Mouse (Mus musculus): Measurements from ENCODE around the gene Frmd4b. TPM values are rescaled to one million over a fixed set of nuclear protein-coding genes. Genes with fewer than 3 reads are reported as not detected.

Frmd4b gene
- total RNA-seq (2021) = 1 to 10 TPM; 5.8 to 9.8 TPM
- long read RNA-seq, experiment 1, partial matches to known transcripts = 0 of 1 reads
- long read RNA-seq, experiment 1, other reads (novel, unspliced or antisense) = 1 of 1 reads
- long read RNA-seq, experiment 2, partial matches to known transcripts = 2 of 6 reads
- long read RNA-seq, experiment 2, other reads (novel, unspliced or antisense) = 4 of 6 reads

- DNase-seq = peak; percentile 64
Observed at GRCm38 (mm10) chr6:97617266-97617743, at the start of gene Frmd4b. Frmd4b (minus strand) TSS chr6:97617541.

- no peak for DNase-seq
Observed at GRCm38 (mm10) chr6:97666417-97666816, 49.1 kb upstream of the Frmd4b start.

- no peak for DNase-seq
Observed at GRCm38 (mm10) chr6:97658921-97659320, 41.6 kb upstream of the Frmd4b start.

- DNase-seq = peak; percentile 9
Observed at GRCm38 (mm10) chr6:97655986-97656385, 38.6 kb upstream of the Frmd4b start.

GRCm38 (mm10) chr6:97647501-97647900, 30.2 kb upstream of the Frmd4b start:
- no peak for DNase-seq

- no peak for DNase-seq
Observed at GRCm38 (mm10) chr6:97623330-97623729, 6.0 kb upstream of the Frmd4b start.

- DNase-seq = no peak
Observed at GRCm38 (mm10) chr6:97622236-97622635, 4.9 kb upstream of the Frmd4b start.

- DNase-seq = no peak
Observed at GRCm38 (mm10) chr6:97617774-97618173, 433 bp upstream of the Frmd4b start.

- DNase-seq = peak; percentile 20
Observed at GRCm38 (mm10) chr6:97616658-97617265, 579 bp downstream of the Frmd4b start.

GRCm38 (mm10) chr6:97615901-97616461, 1.4 kb downstream of the Frmd4b start:
- peak; percentile 13 for DNase-seq

- no peak for DNase-seq
Observed at GRCm38 (mm10) chr6:97614179-97614578, 3.2 kb downstream of the Frmd4b start.

- DNase-seq = no peak
Observed at GRCm38 (mm10) chr6:97612861-97613260, 4.5 kb downstream of the Frmd4b start.

GRCm38 (mm10) chr6:97610051-97610450, 7.3 kb downstream of the Frmd4b start:
- DNase-seq = no peak

GRCm38 (mm10) chr6:97607646-97608045, 9.7 kb downstream of the Frmd4b start:
- DNase-seq = no peak

- DNase-seq = no peak
Observed at GRCm38 (mm10) chr6:97595218-97595617, 22.1 kb downstream of the Frmd4b start.

- DNase-seq = no peak
Observed at GRCm38 (mm10) chr6:97594589-97594988, 22.8 kb downstream of the Frmd4b start.

- no peak for DNase-seq
Observed at GRCm38 (mm10) chr6:97590230-97590629, 27.1 kb downstream of the Frmd4b start.

- no peak for DNase-seq
Observed at GRCm38 (mm10) chr6:97589581-97589980, 27.8 kb downstream of the Frmd4b start.

GRCm38 (mm10) chr6:97589031-97589430, 28.3 kb downstream of the Frmd4b start:
- no peak for DNase-seq

- DNase-seq = no peak
Observed at GRCm38 (mm10) chr6:97586606-97587005, 30.7 kb downstream of the Frmd4b start.

- DNase-seq = no peak
Observed at GRCm38 (mm10) chr6:97586024-97586423, 31.3 kb downstream of the Frmd4b start.

GRCm38 (mm10) chr6:97582748-97583147, 34.6 kb downstream of the Frmd4b start:
- DNase-seq = no peak

- DNase-seq = no peak
Observed at GRCm38 (mm10) chr6:97581941-97582340, 35.4 kb downstream of the Frmd4b start.
